Mouse (Mus musculus) midbrain, embryonic 16.5 days (tissue): ENCODE results near the gene Shank3. TPM values are rescaled to one million over a fixed set of nuclear protein-coding genes. Genes with fewer than 3 reads are reported as not detected.

Experiments
- ATAC-seq: fragments of 200-750 bp; cut with Nextera tagmentation; 2 replicates; pipeline ENCODE4 v1.8.0; 2017; ENCODE audit warnings: moderate TSS enrichment
- H3K27ac ChIP-seq: fragments of 300-500 bp; sonication (generic); 2 replicates; pipeline ENCODE4 v1.5.1; 2014; ENCODE audit warnings: mild to moderate bottlenecking, low read length, mixed read lengths
- H3K27me3 ChIP-seq: fragments of 300-500 bp; sonication (generic); 2 replicates; pipeline ENCODE4 v1.6.1; 2014; ENCODE audit warnings: low read depth, low read length, mixed read lengths; ENCODE audit not compliant: control insufficient read depth, insufficient read depth
- H3K36me3 ChIP-seq: fragments of 300-500 bp; sonication (generic); 2 replicates; pipeline ENCODE4 v1.6.1; 2014; ENCODE audit warnings: mild to moderate bottlenecking, low read length, moderate library complexity, mixed read lengths; ENCODE audit not compliant: control insufficient read depth, insufficient read depth
- H3K4me1 ChIP-seq: fragments of 300-500 bp; sonication (generic); 2 replicates; pipeline ENCODE4 v1.6.1; 2014; ENCODE audit warnings: mild to moderate bottlenecking, low read length, mixed read lengths; ENCODE audit not compliant: control insufficient read depth, insufficient read depth
- H3K4me2 ChIP-seq: fragments of 300-500 bp; sonication (generic); 2 replicates; pipeline ENCODE4 v1.6.1; 2014; ENCODE audit warnings: mild to moderate bottlenecking, low read length, mixed read lengths
- H3K4me3 ChIP-seq: fragments of 300-500 bp; sonication (generic); 2 replicates; pipeline ENCODE4 v1.5.1; 2014; ENCODE audit warnings: low read depth, mild to moderate bottlenecking, low read length, moderate library complexity, mixed read lengths
- H3K9ac ChIP-seq: fragments of 300-500 bp; sonication (generic); 2 replicates; pipeline ENCODE4 v1.6.1; 2014; ENCODE audit warnings: low read depth, low read length, mixed read lengths
- H3K9me3 ChIP-seq: fragments of 300-500 bp; sonication (generic); replicated peaks from 2 replicates; pipeline ENCODE4 v1.6.1; 2014; ENCODE audit warnings: mild to moderate bottlenecking, low read length, mixed read lengths; ENCODE audit not compliant: control insufficient read depth, poor library complexity, severe bottlenecking
- WGBS: fragments of 180-500 bp; shearing (Covaris S2); extraction: QIAGEN DNeasy Blood & Tissue Kit; methylation state at CpG from one replicate; pipeline ENCODE4 v1.1.7; 2014; 5-methylcytosine and 5-hydroxymethylcytosine counted together
- polyA plus RNA-seq: library from polyadenylated mRNA; unstranded; fragments of >200 nt; fragmentation: Nextera tagmentation; extraction: Ambion mirVana; gene quantifications from 2 replicates; pipeline ENCODE4 v1.2.1, GENCODE M21; 2015

Gene Shank3
- polyA plus RNA-seq, 1 experiment from 2014 or later: 12.0 TPM

- peaks cover 2% of the 10 kb centered on the region; the same call in 1 of the 2 replicates for H3K4me1 ChIP-seq
- peaks cover 48% of the 10 kb centered on the region for H3K36me3 ChIP-seq
- H3K4me3 ChIP-seq: no peak overlapping the region
- no peaks in the 10 kb centered on the region for H3K27me3 ChIP-seq
- no peaks in the 10 kb centered on the region for H3K9me3 ChIP-seq
- no peak overlapping the region for H3K27ac ChIP-seq
- H3K4me2 ChIP-seq: no peak overlapping the region
- no peak for ATAC-seq
- no peak overlapping the region for H3K9ac ChIP-seq
- 91% methylated on average over 15 of the region's 15 CpGs for WGBS
Observed at GRCm38 (mm10) chr15:89461321-89461720, 38.1 kb upstream of the Shank3 start.

GRCm38 (mm10) chr15:89462176-89462575, 37.2 kb upstream of the Shank3 start:
- no peaks in the 10 kb centered on the region for H3K9me3 ChIP-seq
- H3K27ac ChIP-seq: no peak overlapping the region
- peaks cover 42% of the 10 kb centered on the region for H3K36me3 ChIP-seq
- H3K4me1 ChIP-seq: peaks cover 2% of the 10 kb centered on the region; the same call in 1 of the 2 replicates
- H3K4me3 ChIP-seq: no peak overlapping the region
- no peak for ATAC-seq
- no peaks in the 10 kb centered on the region for H3K27me3 ChIP-seq
- no peak overlapping the region for H3K9ac ChIP-seq
- no peak overlapping the region for H3K4me2 ChIP-seq
- WGBS: 81% methylated on average over 7 of the region's 7 CpGs

- Histone ChIP-seq H3K9me3 (no peaks in the 10 kb centered on the region), H3K36me3 (peaks cover 31% of the 10 kb centered on the region), H3K27me3 (no peaks in the 10 kb centered on the region), H3K4me2 (no peak overlapping the region), H3K9ac (no peak overlapping the region), H3K27ac (no peak overlapping the region), H3K4me1 (peaks cover 5% of the 10 kb centered on the region; the same call in 1 of the 2 replicates), H3K4me3 (no peak overlapping the region)
- WGBS: 71% methylated on average over 5 of the region's 5 CpGs
- no peak for ATAC-seq
Observed at GRCm38 (mm10) chr15:89463334-89464235, 35.8 kb upstream of the Shank3 start.

GRCm38 (mm10) chr15:89465052-89465451, 34.4 kb upstream of the Shank3 start:
- no peaks in the 10 kb centered on the region for H3K27me3 ChIP-seq
- H3K36me3 ChIP-seq: peaks cover 21% of the 10 kb centered on the region
- H3K9me3 ChIP-seq: no peaks in the 10 kb centered on the region
- WGBS: 3% methylated on average over 1 of the region's 1 CpGs
- ATAC-seq: peak; percentile 43; the same call in 1 of the 2 replicates
- no peak overlapping the region for H3K4me3 ChIP-seq
- H3K27ac ChIP-seq: 0 out of 2 replicates have a peak overlapping the region, but pooled peaks have one; percentile 38
- no peak overlapping the region for H3K9ac ChIP-seq
- H3K4me1 ChIP-seq: peaks cover 5% of the 10 kb centered on the region; the same call in 1 of the 2 replicates
- H3K4me2 ChIP-seq: no peak overlapping the region

DNA sequence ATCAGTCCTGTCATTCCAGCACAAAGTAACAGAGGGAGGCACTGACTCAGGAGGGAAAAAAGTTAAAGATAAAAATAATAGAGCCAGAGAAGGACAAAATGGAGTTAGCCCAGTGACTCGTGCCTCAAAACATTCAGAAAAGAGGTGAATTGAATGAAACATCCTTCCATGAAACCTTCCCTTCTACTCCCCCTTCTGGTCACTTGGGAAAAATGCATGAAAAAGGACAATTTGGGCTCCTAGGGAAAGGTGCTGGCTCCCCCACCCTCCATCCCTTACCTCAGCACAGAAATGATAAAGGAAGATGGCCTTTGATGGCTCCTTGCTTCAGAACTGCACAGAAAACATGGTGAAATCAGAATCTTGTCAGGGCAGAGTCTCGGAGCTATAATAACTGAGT, 30.8 kb upstream of the Shank3 start:
- H3K27ac ChIP-seq: no peak overlapping the region
- H3K27me3 ChIP-seq: no peaks in the 10 kb centered on the region
- no peak for ATAC-seq
- 34% methylated on average over 2 of the region's 2 CpGs for WGBS
- no peaks in the 10 kb centered on the region for H3K9me3 ChIP-seq
- H3K36me3 ChIP-seq: no peaks in the 10 kb centered on the region
- H3K4me1 ChIP-seq: peaks cover 5% of the 10 kb centered on the region; the same call in 1 of the 2 replicates
- H3K4me2 ChIP-seq: no peak overlapping the region
- H3K4me3 ChIP-seq: no peak overlapping the region
- H3K9ac ChIP-seq: no peak overlapping the region

DNA sequence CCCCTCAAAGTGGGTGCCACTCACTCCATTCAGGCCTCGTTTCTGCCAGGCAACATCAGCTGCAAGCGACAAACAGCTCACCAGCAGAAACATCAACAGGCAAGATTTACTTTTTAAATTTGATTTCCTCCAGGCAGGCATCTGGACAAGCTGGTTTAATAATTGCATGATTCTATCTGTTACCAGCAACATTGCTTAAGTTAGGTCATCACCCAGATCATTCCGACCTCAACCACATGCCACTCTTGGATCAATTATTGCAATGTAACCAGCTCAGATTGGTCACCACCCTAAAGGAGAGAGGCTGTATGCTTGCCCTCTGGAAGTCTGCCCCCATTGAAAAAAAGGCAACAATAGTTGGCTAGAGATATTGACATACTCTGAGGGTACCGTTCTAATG, 27.9 kb upstream of the Shank3 start:
- 90% methylated on average over 4 of the region's 4 CpGs for WGBS
- H3K4me1 ChIP-seq: peaks cover 11% of the 10 kb centered on the region; the same call in 1 of the 2 replicates
- H3K4me3 ChIP-seq: no peak overlapping the region
- H3K36me3 ChIP-seq: no peaks in the 10 kb centered on the region
- no peak overlapping the region for H3K9ac ChIP-seq
- no peak overlapping the region for H3K27ac ChIP-seq
- H3K9me3 ChIP-seq: no peaks in the 10 kb centered on the region
- H3K27me3 ChIP-seq: no peaks in the 10 kb centered on the region
- ATAC-seq: no peak
- no peak overlapping the region for H3K4me2 ChIP-seq

- no peak overlapping the region for H3K4me3 ChIP-seq
- ATAC-seq: no peak
- H3K4me1 ChIP-seq: peaks cover 13% of the 10 kb centered on the region
- no peaks in the 10 kb centered on the region for H3K9me3 ChIP-seq
- no peak overlapping the region for H3K4me2 ChIP-seq
- 89% methylated on average over 9 of the region's 9 CpGs for WGBS
- H3K36me3 ChIP-seq: no peaks in the 10 kb centered on the region
- no peaks in the 10 kb centered on the region for H3K27me3 ChIP-seq
- H3K27ac ChIP-seq: no peak overlapping the region
- no peak overlapping the region for H3K9ac ChIP-seq
Observed at GRCm38 (mm10) chr15:89473370-89473769, 26.1 kb upstream of the Shank3 start.

- Histone ChIP-seq H3K36me3 (no peaks in the 10 kb centered on the region), H3K4me1 (peaks cover 11% of the 10 kb centered on the region), H3K4me3 (no peak overlapping the region), H3K4me2 (no peak overlapping the region), H3K27me3 (no peaks in the 10 kb centered on the region), H3K9ac (no peak overlapping the region), H3K9me3 (no peaks in the 10 kb centered on the region), H3K27ac (no peak overlapping the region)
- no peak for ATAC-seq
- 96% methylated on average over 8 of the region's 8 CpGs for WGBS
Observed at GRCm38 (mm10) chr15:89473921-89474320, 25.5 kb upstream of the Shank3 start.

DNA sequence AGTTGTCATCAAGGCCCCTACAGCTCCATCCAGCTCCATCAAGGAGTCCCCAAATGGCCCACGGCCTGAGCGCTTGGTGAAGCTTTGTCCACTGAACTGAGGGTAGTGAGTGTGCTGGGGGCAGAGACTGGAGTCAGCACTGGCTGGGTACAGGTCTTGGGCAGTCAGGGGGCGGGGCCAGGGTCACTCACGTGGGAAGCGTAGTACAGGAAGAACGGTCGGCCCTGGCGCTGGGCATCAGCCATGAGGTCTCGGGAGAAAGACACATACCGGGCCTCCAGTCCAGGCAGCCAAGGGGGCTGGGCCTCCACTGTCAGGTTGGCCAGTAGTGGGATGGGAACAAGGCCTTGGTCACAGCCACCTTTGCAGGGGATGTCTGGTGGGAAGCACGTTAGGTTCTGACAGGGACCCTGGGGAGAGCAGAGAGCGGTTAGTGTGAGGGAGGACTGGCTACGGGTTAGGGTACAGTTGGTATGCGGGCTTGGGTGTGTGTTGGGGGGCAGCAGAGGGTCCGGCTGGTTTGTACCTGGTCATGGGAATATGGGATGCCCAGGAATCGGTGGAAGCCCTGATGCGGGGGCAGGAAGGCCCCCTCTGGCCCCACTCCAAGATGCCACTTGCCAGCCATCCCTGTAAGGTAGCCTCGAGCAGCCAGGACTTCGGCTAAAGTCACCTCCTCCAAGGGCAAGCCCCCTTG, 24.7 kb upstream of the Shank3 start:
- Histone ChIP-seq H3K4me3 (peak overlapping the region; percentile 60; the same call in 1 of the 2 replicates), H3K27me3 (no peaks in the 10 kb centered on the region), H3K4me2 (peak overlapping the region; percentile 96), H3K9ac (no peak overlapping the region), H3K4me1 (peaks cover 11% of the 10 kb centered on the region), H3K27ac (no peak overlapping the region), H3K36me3 (no peaks in the 10 kb centered on the region), H3K9me3 (no peaks in the 10 kb centered on the region)
- ATAC-seq: no peak
- WGBS: 93% methylated on average over 19 of the region's 19 CpGs
